Mouse (Mus musculus) thymus, adult 2 months (tissue): ENCODE data around the gene Aadac.

Experiments
- CTCF ChIP-seq: fragments of 200-500 bp; IDR thresholded peaks from 2 replicates; pipeline ENCODE4 v1.5.1; 2012; ENCODE audit warnings: mild to moderate bottlenecking, control low read depth, low read length, moderate library complexity, borderline replicate concordance; ENCODE audit not compliant: control insufficient read depth, poor library complexity, insufficient read depth; ENCODE audit errors: extremely low read depth
- POLR2A ChIP-seq: fragments of 200-500 bp; IDR thresholded peaks from 2 replicates; pipeline ENCODE4 v1.6.1; 2012; ENCODE audit warnings: mild to moderate bottlenecking, low read length, control low read depth, moderate library complexity; ENCODE audit not compliant: control insufficient read depth, poor library complexity, insufficient read depth; ENCODE audit errors: extremely low read depth

GRCm38 (mm10) chr3:60080572-60080971 lies 55.1 kb downstream of the Aadac start:
- TF ChIP-seq CTCF (no peak), POLR2A (no peak)
